Mouse (Mus musculus): ENCODE measurements around the gene Hip1r.

Hip1r gene

DNA sequence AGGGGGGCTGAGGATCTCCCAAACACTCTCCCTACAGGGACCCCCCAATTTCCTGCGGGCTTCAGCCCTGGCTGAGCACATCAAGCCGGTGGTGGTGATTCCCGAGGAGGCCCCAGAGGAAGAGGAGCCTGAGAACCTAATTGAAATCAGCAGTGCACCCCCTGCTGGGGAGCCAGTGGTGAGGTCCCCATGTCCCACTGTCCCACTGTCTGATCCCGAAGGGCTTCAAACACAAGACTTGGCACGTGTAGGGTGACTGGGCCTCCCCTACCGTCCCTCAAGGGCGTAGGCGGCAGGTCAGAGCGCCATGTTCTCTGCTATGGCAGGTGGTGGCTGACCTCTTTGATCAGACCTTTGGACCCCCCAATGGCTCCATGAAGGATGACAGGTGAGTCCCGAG lies 22.8 kb downstream of the Hip1r start:
- no peak for DNase-seq (ENCODE audit: low spot score in 2 of 2)

DNA sequence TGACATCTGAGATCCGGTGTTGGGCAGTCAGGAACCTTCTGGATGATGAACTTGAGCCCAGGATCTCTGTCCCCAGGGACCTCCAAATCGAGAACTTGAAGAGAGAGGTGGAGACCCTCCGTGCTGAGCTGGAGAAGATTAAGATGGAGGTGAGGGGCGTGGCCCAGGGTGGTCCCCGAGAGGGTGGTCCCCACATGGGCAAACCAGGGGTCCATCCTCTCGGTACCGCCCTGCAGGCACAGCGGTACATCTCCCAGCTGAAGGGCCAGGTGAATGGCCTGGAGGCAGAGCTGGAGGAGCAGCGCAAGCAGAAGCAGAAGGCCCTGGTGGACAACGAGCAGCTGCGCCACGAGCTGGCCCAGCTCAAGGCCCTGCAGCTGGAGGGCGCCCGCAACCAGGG lies 23.3 kb downstream of the Hip1r start:
- no peak for DNase-seq (ENCODE audit: low spot score in 2 of 2)

DNA sequence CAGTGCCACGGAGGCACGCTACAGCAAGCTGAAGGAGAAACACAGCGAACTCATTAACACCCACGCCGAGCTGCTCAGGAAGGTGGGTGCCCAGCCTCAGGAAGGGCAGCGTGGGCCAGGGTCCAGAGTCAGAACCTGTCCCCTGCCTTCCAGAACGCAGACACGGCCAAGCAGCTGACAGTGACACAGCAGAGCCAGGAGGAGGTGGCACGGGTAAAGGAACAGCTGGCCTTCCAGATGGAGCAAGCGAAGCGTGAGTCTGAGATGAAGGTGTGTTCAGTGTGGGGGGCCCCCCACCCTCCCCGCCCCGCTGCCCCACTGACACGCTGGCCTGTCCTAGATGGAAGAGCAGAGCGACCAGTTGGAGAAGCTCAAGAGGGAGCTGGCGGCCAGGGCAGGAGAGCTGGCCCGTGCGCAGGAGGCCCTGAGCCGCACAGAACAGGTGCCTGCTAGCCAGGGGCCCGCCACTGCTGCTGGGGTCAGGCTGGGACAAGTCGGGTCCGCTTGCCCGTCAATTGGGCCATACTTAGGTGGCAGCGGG lies 23.9 kb downstream of the Hip1r start:
- no peak for DNase-seq (ENCODE audit: low spot score in 2 of 2)

DNA sequence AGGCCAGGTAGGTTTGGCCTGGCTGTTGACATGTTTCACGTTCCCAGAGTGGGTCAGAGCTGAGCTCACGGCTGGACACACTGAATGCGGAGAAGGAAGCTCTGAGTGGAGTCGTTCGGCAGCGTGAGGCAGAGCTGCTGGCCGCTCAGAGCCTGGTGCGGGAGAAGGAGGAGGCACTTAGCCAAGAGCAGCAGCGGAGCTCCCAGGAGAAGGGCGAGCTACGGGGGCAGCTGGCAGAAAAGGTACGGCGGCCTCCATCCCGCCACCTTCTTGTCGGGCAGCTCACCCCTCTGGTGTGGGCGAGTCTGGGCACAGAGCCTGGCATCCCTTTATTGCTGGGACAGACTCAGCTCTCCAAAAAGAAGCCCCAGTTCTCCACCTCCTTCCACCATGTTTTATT lies 24.4 kb downstream of the Hip1r start:
- peak; percentile 41 to 66 for DNase-seq (ENCODE audit: low spot score in 2 of 2)

DNA sequence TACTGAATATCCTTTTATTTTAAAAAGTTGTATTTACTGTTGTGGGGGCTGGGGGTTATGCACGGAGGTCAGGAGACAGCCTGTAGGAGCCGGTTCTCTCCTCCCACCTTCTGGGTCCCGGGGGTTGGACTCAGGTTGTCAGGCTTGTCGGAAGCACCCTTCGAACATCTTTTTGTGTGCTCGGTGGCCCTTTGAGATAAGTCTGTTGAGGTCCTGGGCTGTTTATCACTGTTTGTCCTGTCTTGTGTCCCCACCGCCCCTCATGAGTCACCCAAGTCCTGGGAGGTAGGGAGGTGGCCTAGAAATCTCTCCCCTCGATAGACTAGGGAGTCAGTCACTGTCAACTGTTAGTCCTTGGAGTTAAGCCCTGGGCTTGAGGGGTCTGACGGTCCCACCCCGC lies 24.9 kb downstream of the Hip1r start:
- DNase-seq (ENCODE audit: low spot score in 2 of 2): no peak

DNA sequence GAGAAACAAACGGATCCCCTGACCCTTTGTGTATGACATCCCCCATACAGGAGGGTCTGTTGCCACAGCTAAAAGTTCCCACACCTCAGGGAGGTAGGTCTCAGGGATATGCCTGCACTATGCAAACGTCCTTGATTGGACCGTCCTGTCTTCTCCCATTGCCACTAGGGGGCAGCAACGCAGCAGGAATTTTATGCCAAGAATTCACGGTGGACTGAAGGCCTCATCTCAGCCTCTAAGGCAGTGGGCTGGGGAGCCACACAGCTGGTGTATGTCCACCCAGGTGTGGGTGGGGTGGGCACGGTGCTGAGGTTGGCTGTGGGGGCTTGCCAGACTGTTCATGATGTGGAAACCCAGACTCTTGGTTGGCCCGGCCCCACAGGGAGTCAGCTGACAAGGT lies 27.4 kb downstream of the Hip1r start:
- peak; percentile 79 to 81 for DNase-seq (ENCODE audit: low spot score in 2 of 2)

DNA sequence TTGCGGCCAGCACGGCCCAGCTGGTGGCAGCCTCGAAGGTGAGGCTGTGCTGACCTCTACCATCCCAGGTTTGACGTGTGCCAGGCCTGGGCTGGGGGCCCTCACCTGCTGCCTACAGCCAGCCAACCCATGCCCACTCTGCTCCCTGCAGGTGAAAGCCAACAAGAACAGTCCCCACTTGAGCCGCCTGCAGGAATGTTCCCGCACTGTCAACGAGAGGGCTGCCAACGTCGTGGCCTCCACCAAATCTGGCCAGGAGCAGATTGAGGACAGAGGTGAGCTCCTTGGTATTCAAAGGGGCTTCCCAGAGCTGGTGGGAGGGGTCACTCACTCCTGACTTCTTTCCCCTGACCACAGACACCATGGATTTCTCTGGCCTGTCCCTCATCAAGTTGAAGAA lies 27.8 kb downstream of the Hip1r start:
- DNase-seq (ENCODE audit: low spot score in 2 of 2): no peak

DNA sequence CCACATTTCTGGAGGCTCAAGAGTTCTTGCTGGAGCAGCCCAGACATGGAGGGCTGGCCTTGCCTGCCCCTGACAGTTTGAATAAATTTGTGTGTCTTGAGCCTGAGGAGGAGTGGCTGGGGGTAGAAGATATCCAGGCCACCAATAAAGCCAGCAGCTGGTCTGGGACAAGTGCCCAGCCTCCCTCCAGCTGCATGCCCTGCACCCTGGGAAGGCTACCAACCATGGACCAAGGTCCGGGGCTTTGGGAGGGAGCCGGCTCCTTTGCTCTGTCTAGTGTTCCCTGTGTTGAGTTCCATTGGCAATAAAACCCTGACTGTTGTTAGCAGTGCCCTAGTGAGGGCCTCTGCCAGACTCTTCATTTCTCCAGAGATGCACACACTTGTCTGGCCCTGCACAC lies 29.4 kb downstream of the Hip1r start:
- no peak for DNase-seq (ENCODE audit: low spot score in 2 of 2)

DNA sequence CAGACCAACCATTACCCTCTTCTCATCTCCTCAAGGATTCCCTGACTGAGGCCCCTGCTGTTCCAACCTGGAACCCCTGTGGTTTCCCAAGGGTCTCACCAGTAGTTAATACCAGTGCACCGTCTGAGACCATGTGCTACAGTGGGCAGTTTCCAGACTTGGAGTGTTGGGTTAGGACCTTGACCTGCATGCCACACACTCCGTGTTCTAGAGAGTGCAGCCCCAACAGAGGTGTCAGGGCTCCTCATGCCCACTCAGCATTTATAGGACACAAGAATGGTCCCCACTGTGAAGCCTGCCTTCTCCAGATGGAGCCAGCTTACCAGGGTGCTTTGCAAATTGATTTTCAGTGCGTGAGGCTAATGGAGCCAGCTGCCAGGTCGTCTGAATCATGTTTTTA lies 29.9 kb downstream of the Hip1r start:
- DNase-seq (ENCODE audit: low spot score in 2 of 2): no peak

DNA sequence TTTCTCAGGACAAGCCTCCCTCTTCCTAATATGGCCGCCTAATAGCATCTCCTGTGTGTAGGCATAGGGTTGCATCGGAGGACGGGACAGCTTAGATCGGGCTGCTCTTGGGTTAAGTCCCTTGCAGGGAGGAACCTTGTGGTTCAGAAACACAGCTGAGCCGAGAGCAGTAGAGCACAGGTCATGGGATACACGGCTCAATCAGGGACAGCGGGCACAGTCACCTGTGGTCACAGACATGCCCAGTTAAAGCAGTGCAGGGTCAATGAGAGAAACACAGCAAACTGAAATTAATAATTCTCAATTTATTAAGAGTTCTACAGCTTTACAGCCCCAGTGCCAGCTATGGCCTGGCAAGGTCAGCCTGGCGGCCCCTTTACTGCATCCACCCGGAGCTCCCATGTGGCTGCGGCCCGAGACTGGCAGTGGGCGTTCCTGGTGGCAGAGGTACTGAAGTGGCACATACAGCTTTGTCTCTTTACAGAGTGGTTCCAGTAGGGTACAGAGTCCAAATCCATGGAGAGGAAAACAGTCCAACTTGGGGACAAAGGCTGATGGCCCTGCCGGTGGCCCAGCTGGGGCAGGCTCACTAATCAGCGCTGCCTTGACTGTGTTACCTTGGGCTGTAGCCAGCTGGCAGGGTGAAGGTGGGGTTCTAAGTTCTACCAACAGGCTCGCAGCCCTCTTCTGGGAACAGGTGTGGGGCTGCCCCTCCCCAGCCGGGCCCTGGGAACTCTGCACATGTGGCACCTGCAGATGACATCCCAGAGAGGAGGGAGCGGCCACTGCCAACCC lies 31.1 kb downstream of the Hip1r start:
- DNase-seq (ENCODE audit: low spot score in 2 of 2): no peak

DNA sequence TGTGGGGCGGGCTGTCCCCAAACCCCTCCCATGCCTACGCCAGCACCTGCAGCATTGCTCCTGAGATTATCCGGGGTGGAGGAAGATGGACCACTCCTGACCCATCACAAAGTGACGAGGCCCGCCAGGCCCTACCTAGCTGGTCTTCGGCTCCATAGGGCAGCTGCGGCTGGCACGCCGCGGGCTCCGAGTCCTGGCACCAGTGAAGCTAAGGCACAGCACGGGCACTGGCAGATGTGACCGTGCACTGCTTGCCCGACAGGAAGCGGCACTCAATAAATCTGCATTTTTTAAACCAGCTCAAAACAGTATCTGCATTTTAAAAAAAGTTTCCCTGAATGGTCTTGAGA lies 31.7 kb downstream of the Hip1r start:
- no peak for DNase-seq (ENCODE audit: low spot score in 2 of 2)

DNA sequence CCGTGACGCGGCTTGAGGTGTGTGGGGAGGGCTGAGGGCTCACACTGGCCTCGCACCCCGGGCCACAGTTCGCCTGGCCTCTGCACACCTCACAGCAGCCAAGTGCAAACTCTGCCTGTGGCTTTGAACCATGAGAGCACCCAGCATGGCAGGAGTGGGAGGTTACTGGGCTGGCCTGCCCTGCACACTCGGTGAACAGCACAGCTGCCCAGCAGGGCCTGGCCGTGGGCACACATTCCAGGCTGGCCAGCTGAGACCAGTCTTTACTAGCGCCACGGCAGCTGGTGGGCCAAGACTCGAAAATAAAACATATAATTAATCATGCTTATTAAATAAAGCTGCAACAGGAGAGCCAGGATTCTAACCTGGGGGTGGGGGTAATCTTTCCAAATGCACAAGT lies 32.2 kb downstream of the Hip1r start:
- no peak for DNase-seq (ENCODE audit: low spot score in 2 of 2)

DNA sequence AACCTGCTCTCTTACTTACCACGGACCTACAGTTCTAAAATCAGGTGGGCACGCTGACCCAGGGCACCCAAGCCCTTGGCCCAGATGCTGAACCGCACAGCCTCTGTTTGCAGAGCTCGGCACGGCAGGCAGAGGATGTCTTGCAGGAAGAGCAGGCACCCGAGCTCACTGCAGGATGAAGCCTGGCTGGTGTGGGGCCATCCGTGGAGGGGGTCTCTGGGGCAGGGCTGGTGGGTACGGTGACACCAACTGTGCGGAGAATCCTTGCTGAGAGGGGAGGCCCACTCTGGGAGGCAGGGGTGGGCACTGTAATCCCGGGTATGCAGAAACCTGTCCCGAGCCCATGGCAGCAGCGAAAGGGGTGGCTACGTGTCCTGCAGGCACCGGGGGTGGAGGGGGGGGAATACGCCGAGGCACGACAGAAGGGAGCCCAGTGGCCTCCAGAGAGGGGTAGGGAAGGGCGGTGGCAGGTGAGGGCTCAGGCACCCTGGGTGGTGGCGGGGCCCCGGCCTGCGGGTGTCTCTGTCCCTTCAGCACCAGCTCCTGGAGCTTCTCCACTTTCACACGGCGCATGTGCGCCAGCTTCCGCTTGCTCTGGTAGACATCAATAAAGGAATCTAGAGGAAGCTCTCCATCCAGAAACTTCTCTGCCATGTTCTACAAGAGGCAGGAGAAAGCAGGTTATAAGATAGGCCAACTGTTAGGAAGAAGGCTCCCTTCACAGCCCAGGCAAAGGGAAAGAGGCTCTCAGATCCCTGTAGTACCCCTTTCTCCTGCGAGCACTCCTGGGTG lies 32.9 kb downstream of the Hip1r start:
- no peak for DNase-seq (ENCODE audit: low spot score in 2 of 2)

DNA sequence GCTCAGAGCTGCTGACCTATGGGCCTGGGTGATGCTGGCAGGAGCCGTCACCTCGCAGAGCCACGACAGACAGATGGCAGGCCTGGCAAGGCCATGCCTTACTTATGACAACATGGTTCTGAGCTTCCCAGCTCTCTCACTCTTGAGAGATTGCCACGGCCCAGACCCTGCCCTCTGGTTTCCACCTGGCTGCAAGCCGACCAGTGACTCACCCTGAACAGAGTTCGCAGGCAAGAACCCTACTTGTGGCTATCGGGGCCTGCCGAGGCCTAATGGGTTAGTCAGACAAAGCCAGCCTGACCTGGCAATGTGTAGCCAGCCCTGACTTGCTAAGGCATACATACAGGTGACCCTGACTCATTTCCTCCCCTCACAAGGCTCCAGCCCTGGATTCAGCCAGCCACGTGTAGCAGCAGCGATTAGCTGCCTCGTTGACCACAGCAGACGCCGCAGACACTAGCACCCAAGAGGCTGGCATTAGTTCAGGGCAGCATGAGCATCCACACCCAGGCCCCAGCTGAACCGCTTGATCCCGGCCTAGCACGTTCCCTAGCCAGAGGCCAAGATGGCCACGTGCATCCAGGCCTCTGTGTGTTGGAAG lies 33.6 kb downstream of the Hip1r start:
- DNase-seq (ENCODE audit: low spot score in 2 of 2): no peak

DNA sequence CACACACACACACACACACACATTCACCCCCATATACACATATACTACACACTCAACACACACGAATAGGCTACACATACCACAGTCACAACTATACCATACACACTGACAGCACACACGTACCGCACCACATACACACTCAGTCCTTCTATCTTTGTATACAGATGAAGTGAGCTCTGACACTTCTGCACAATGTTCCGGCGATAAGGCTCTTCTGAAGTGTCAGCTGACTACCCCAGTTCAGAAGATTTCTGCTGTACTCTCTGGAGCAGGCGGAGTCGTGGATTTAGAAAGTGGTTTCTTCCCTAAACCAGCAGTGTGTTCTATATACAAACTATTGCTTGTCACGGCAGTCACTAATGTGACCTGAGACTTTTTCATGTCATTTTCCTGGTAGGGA lies 36.6 kb downstream of the Hip1r start:
- DNase-seq (ENCODE audit: low spot score in 2 of 2): no peak

DNA sequence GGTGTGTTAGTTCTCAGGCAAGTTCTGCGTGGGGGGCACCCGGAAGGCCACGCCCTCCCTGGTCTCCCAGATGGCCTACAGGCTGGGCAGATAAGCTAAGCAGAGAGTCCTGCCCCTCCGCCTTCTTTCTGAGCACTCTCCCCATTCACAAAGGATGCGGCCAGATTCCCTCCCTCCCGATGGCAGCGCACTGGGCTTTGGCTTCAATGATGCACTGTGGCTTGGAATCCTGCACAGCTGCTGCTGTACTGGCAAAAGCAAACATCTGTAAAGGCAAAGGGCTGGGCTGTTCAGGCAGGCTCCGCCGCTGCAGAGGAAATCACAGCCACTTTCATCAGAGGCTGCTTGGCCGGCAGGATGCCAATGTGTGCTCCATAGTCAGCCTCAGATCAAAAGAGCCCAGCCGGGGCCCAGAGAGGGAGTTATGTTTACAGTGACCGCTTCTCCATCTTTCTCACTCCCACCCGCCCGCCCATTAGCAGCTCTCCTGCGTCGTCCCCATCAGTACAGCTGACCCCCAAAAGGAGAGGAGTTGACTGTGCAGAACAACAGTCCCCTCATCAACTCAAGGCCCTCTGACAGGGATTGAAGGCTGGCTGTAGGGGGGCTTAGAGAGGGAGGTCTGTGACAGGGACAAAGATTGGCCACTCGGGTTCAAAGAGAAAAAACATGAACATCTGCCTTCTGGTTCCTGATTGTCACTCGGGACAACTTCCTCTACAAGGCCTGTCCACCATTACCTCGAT lies 37.7 kb downstream of the Hip1r start:
- DNase-seq (ENCODE audit: low spot score in 2 of 2): no peak

DNA sequence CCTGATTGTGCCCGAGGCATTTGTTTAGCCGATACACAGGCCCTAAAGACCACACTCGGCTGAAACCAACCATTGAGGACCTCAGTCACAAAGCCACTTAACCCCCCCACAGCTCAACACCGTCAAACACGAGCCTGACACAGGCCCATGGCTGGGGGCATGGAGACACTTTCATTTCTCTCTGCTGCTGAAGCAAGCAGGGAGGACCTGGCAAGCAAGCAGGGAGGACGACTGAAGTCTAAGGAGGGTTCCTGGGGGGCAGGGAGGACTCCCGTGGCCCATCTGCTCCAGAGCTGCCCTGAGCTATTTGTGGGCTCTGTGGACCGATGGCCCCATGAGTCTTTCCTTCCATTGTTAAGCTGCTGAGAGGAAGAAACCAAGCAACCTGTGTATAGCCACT lies 38.5 kb downstream of the Hip1r start:
- DNase-seq (ENCODE audit: low spot score in 2 of 2): no peak

DNA sequence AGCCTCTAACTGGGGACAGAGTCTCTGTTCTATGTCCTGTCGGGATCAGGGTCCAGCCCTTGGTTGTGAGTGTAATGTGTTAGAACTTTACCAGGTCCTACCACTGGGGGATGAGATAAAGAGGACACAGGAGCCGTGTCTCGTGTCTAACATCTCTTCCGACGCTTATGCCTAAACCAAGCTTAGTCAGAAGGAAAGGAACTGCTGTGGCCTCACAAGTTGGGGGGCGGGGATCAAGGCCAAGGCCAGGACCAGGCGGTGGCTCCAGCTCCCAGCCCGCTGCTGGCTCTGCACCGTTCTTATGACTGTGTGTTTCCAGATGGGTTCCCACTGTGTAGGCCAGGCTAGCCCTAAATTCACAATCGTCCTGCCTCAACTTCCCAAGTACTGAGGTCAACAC lies 39.5 kb downstream of the Hip1r start:
- no peak for DNase-seq (ENCODE audit: low spot score in 2 of 2)

DNA sequence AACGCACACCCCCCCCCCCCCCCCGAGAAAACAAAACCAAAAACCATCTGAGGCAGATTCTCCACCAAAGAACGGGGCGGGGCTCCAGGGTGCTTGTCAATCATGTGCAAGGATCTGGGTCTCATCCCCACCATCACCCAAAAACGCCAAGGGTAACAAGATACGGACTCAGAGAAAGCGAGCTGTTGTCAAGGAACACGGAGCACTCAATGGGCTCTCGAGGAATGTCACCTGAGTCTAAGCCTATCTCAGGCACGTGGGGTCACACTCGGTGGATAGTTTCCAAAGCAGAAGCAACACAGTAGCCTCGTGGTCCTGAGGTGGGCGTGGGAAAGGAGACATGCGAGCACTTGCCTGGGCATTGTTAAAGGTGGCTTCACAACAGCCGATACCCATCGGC lies 40.3 kb downstream of the Hip1r start:
- DNase-seq (ENCODE audit: low spot score in 2 of 2): no peak

DNA sequence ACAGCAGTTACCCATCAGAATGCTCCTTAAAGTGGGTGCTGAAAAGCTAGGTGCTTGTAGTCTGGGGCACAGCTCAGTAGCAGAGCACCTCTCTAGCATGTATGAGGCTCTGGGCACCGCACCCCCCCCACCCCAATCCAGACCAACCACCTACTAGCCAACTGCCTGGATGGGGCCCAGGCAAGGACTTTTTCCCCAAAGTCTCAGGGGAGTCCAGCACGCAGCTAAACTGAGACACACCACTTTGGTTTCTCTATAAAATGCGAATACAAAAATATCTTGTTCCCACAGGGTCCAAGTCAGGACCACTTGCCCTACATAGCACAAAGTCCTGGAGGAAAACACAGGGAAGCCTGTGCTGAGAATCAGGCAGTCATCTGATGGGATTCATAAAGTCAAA lies 40.8 kb downstream of the Hip1r start:
- no peak for DNase-seq (ENCODE audit: low spot score in 2 of 2)

DNA sequence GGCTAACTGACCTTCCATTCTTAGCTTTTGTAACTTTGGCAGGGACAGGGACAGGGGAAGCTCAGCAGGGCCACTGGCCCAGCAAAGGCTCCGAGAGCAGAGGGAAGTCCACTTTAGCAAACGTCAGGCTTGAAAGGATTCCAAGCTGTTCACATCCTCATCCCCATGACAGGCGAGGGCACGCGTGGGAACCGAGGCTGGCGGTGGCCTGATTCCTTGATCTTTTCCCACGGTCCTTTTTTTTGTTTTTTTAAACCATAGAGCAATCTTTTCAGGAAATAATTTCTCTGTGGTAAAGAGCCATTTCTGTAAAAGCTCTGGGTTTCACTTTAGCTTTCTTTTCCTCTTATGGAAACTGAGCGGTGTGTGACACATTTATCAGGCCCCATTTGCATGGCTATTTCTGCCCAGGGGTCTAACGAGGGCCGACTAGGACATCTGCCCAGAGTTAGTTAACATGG lies 41.4 kb downstream of the Hip1r start:
- no peak for DNase-seq (ENCODE audit: low spot score in 2 of 2)

DNA sequence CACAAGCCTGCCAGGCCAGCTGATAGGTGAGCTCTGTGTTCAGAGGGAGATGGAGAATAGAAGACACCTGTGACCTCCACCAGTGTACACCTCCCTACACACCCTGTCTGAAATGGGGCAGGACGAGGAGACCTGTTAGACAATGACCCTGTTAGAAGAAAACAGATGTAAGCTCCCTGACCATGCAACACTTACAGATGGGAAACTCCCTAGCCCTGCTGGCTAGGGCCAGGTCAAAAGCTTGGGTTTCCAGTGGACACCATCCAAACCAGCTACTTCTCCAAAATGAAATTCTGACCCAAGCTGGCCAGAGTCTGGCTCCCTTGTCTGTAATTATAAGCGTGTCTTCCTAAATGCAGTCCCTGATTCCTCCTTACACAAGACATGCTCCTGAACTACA lies 42.3 kb downstream of the Hip1r start:
- no peak for DNase-seq (ENCODE audit: low spot score in 2 of 2)

Measured in right cerebral cortex, postnatal 36 days (tissue).